Mouse (Mus musculus) hindlimb bud, embryonic 11.5 days (tissue): Measurements from ENCODE around the gene Asb5.

Experiments used
- DNase-seq: peaks from one replicate; pipeline ENCODE4 v3.0.0-alpha.2; 2012; ENCODE audit warnings: low read depth, low spot score; ENCODE audit errors: extremely low spot score

The Asb5 gene

GRCm38 (mm10) chr8:54535172-54535571, 5.8 kb downstream of the Asb5 start:
- DNase-seq: no peak

GRCm38 (mm10) chr8:54537285-54537684, 7.9 kb downstream of the Asb5 start:
- no peak for DNase-seq

DNA sequence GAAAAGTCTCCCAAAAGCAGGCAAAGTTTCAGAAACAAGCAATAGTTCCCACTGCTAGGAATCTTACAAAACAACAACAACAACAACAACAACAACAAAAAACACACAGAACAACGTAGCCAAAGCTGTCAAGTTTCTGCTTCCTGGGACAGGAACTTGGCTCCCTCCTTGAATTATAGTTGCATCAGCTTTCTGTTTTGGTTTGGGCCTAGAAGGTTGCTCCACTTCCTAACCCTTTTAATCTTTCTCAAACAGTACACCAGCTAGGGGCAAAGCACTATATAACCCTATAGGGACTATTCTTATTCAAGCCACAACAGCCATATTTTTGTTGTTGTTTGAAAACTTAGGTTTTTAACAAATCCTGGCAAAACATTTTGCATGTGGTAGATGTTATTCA, 12.0 kb downstream of the Asb5 start:
- no peak for DNase-seq

GRCm38 (mm10) chr8:54548383-54548782, 19.0 kb downstream of the Asb5 start:
- DNase-seq: no peak

- DNase-seq: no peak
Observed at GRCm38 (mm10) chr8:54550026-54550574, 20.7 kb downstream of the Asb5 start.

- DNase-seq: no peak
Observed at GRCm38 (mm10) chr8:54554921-54555320, 25.5 kb downstream of the Asb5 start.

GRCm38 (mm10) chr8:54562137-54562536, 32.8 kb downstream of the Asb5 start:
- no peak for DNase-seq

- no peak for DNase-seq
Observed at GRCm38 (mm10) chr8:54565181-54565580, 35.8 kb downstream of the Asb5 start.

DNA sequence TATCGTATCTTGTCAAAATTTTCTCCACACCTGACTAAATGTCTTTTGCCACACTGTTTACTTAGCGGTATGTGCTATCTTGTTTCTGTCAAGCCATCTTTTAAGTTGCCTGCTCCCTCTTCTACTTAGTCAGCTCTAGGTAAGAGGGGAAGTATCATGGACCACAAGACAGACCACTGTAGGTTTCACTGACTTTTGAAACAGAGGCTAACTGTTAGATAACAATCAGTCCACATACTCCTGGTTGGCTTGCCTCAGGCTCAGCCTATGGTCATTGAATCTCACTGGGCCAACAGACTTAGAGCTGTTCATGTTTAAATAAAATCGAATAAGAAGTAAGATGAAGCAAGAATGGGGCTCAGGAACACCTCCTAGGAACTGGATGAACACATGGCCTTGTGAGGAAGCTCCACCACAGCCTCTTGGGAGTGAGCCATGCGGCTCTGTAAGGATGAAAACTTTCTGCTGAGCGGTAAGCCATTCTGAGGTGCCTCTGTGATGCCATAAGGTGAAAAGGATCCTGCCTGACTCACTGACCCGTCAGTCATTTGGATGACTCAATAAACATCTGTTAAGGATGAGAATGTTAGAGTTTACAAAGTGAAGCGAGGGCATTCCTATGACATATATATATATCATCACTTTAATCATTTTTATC, 36.4 kb downstream of the Asb5 start:
- no peak for DNase-seq

DNA sequence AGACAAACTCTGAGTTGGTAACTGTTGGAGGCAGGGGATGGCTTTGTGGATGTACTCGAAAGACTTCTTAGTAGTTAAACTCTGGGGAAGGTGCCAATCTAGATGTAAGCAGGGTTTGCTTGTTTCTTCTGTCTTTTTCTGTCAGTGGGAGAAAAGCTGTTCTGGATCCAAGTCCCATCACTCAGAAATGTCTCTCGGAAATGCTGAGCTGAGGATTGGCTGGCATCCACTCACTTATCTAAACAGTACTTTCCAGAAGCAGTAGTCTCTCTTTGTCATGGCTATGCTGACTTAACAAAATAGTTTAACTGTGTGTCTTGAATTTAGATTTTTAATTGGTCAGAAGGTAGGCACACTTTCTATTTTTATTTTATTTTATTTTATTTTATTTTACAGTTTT, 37.8 kb downstream of the Asb5 start:
- no peak for DNase-seq

DNA sequence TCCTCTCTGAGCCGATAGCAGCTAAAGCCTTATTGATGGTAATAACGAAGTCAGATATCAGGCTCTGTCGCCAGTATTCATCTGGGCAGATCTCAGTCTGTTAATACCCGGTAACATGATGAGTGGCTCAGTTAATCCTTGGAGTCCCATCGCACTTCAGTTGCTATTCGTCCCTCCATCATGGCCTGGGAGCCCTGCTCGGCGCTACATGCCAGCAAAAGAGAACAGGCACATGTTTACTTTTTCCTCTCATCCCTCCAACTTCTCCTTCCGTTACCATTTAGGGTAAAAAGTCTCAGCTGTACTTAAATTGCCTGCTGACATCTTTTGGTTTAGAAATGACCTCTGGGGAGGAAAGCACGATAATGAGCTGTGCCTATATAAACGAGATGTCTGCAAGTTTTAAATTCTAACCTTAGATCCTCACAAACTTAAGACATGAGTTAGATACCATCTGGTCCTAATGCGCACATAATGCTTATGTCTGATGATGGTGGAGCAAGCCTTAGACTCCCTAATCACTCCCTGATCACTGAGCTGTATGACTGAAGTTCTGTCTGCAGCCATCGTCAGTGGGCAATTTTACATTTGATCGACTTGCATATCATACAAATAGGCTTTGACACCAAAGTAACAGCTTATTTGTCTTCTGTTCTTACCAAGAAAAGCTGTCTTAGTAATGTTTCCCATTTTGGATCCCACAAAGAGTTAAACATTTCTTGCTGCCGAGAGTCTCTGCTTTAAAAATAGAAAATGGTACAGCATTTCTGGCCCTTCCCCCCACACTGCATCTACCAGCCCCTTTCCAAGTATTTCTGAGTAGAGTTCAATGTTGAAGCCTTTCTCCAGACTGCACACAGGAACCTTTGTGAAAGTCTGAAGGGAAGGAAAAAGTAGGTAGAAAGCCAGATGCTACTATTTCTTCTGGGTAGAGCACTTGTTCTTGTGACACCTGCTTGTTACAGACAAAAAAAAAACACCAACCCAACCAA, 41.5 kb downstream of the Asb5 start:
- DNase-seq: no peak

DNA sequence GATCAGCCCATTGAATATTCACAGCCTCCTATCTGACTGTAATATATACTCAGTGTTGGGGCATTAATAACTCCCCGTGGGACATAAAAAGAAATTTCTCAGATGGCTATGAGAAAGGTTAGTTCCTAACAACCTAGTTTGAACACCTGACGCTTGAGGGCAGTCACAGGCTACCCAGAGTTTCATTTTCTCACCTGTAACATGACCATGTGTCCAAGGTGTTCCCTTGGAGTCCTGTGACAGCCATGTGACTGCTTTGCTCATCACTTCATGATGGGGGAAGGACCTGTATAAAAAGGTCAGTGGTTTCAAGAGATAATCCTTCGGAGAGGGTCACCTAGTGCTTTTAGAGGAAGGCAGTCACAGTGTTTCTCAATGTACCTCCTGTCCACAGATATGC, 52.1 kb downstream of the Asb5 start:
- DNase-seq: no peak

GRCm38 (mm10) chr8:54582886-54583285, 53.5 kb downstream of the Asb5 start:
- no peak for DNase-seq

DNA sequence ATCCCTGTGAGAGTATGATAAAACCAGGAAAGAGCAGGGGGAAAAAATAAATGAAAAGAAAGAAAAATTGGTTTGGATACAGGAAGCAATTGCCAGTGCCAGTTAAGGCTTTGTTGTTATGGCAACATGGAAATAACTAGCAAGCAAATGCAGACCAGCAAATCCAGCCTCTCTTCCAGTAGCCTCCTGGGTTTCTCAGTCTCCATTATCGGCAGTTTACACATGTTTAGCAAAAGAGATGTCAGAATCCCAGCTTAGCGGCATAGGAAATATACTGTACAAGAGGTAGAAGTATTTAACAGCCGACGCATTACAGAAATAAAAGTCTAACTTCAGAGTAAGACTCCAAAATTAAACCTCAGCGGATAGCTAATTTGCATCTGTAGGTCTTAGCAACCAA, 65.3 kb downstream of the Asb5 start:
- no peak for DNase-seq

- DNase-seq: no peak
Observed at GRCm38 (mm10) chr8:54596051-54596450, 66.7 kb downstream of the Asb5 start.

DNA sequence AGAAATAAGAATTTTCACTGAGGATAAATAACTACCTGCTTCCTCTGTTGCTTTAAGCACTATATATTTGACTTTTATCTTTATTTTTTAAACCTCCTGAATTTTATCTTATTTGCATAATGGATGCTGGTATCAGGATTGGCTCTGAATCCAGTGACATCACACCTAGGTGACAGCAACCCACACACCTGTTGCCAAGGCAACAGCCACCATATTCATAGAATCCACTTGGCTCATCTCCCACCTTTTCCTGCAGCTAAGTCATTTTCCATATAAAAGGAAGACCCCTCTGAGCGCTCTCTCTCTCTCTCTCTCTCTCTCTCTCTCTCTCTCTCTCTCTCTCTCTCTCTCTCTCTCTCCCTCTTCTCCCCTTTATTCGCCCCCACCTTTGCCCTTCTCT, 67.6 kb downstream of the Asb5 start:
- DNase-seq: no peak

DNA sequence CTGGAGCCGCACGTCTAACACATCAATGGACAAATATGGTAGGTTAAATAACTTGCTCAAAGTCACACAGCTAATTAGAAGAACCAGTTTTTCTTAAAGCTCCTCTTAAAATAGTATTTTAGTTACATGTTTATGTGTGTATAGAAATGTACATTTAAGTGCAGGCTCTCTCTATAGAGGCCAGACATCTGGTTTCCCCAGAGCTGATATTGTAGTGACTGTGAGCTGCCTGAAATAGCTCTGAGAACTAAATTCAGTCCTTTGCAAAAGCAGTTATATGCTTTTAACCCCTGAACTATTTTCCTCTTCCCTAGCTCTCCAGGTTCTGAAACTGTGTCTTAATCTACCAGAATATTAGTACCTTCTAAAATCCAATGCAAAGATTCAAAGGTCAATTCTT, 68.0 kb downstream of the Asb5 start:
- DNase-seq: no peak

DNA sequence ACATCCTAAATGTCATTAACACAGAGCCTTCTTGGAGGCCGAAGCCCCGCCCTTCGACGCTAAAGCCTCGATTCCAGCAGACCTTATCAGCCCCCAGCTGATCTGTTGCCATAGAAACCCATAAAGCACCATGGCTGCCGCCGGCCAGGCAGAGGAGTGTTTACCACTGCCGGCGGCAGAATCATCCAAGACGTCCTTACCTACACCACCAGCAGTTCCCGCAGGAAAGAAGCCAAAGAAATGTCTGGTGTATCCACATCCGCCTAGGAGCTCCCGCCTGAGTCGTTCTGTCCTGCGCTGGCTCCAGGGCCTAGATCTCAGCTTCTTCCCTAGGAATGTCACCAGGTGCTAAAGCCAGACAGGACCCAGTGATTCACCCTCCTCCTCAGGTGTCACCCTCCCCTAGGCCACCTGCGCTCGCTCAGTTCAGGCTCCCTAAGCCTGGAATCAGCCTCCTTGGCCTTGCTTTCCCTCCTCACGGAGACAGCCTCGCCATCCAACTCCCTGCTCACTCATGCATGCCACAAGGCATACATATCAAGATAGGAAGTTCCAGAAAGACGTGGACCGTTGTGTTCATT, 71.4 kb downstream of the Asb5 start, which contains the start of gene Spata4:
TSS of gene Spata4 (plus strand) at position 111 of the 581 bp plus-strand sequence.
- no peak for DNase-seq

DNA sequence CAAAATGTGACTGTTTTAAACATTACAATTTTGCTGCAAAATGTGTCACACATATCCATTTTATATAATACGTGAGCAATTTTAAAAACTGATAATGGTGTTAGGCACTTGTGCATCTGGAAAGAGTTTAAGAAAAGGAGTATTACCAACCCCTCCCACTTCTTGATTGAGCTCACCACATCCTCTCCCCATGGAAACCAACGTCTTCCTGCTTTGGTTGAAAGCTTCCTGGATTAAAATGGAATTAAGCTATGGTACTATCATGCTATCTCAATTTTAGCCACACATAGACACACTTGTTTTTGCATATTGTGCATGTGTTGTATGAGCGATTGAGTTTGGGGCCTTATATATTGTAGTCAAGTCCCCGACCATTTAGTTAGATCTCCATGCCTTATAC, 74.1 kb downstream of the Asb5 start:
- DNase-seq: no peak

DNA sequence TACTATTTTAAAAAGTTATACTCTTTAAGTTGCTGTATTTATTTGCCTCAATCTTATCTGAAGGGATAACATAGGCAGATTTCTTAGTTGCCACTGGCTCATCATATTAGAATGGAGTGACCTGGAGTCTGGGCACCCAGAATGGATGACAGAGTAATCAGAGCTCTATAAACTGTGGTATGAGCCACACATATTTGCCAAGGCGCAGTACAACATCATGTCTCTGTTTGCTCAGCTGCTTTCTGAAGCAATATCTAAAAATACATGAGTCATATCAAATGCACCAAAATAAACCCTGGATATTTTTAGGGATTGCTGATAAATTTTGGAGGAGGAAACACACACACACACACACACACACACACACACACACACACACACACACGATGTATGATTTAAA, 80.0 kb downstream of the Asb5 start:
- no peak for DNase-seq

- no peak for DNase-seq
Observed at GRCm38 (mm10) chr8:54610238-54610637, 80.9 kb downstream of the Asb5 start.
